Mouse (Mus musculus) thymus, adult 2 months (tissue): ENCODE measurements around the gene Apoa4. TPM values are rescaled to one million over a fixed set of nuclear protein-coding genes. Genes with fewer than 3 reads are reported as not detected.

Experiments
- DNase-seq: peaks from one replicate; pipeline ENCODE4 v3.0.0; 2021
- H3K27ac ChIP-seq: fragments of 200-500 bp; 2 replicates; pipeline ENCODE4 v1.5.1; 2012; ENCODE audit warnings: low read length, control low read depth; ENCODE audit not compliant: control insufficient read depth, insufficient read depth
- H3K27me3 ChIP-seq: fragments of 200-500 bp; 2 replicates; pipeline ENCODE4 v1.6.1; 2012; ENCODE audit warnings: mild to moderate bottlenecking, low read length, moderate library complexity, mixed read lengths; ENCODE audit not compliant: control insufficient read depth, insufficient read depth
- H3K36me3 ChIP-seq: fragments of 200-500 bp; 2 replicates; pipeline ENCODE4 v1.6.1; 2012; ENCODE audit warnings: mild to moderate bottlenecking, low read length, moderate library complexity; ENCODE audit not compliant: control insufficient read depth, insufficient read depth
- H3K4me1 ChIP-seq: fragments of 200-500 bp; replicated peaks from 2 replicates; pipeline ENCODE4 v1.6.1; 2012; ENCODE audit warnings: low read length; ENCODE audit not compliant: control insufficient read depth, insufficient read depth
- H3K4me3 ChIP-seq: fragments of 200-500 bp; 2 replicates; pipeline ENCODE4 v1.5.1; 2012; ENCODE audit warnings: mild to moderate bottlenecking, low read length, control low read depth, moderate library complexity; ENCODE audit not compliant: control insufficient read depth, insufficient read depth
- CTCF ChIP-seq: fragments of 200-500 bp; IDR thresholded peaks from 2 replicates; pipeline ENCODE4 v1.5.1; 2012; ENCODE audit warnings: mild to moderate bottlenecking, control low read depth, low read length, moderate library complexity, borderline replicate concordance; ENCODE audit not compliant: control insufficient read depth, poor library complexity, insufficient read depth; ENCODE audit errors: extremely low read depth
- POLR2A ChIP-seq: fragments of 200-500 bp; IDR thresholded peaks from 2 replicates; pipeline ENCODE4 v1.6.1; 2012; ENCODE audit warnings: mild to moderate bottlenecking, low read length, control low read depth, moderate library complexity; ENCODE audit not compliant: control insufficient read depth, poor library complexity, insufficient read depth; ENCODE audit errors: extremely low read depth
- WGBS: fragments of 180-500 bp; shearing (Covaris S2); methylation state at CpG from one replicate; pipeline ENCODE4 v1.1.7; 2018; 5-methylcytosine and 5-hydroxymethylcytosine counted together
- polyA plus RNA-seq: library from polyadenylated mRNA; depleted of rRNA; stranded (reverse); fragments of >200 nt; gene quantifications from 2 replicates; pipeline ENCODE4 v1.2.3, GENCODE M21; 2012

Apoa4 gene
- polyA plus RNA-seq, 1 experiment: 8.2 TPM

DNA sequence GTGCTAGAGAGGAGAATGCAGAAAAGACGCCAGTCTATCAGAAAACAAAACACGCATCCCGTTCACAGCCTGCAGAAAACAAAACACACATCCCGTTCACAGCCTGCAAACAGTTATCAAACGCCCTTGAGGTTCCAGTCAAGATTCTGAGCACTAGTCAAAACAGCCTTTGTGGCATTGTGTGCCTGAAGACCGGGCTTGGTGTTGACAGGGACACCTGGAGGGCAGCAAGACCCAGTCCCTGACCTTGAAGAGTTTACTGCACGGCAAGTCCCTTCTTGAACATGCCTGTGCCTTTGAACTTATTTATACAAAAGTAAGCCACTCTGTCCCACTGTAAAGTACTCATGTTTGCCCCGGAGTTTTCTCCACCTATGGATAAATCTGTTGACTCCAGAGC lies 3.1 kb downstream of the Apoa4 start:
- 82% methylated on average over 8 of the region's 8 CpGs for WGBS
- no peak for DNase-seq
- Histone ChIP-seq H3K4me1 (no peaks in the 10 kb centered on the region), H3K27me3 (no peaks in the 10 kb centered on the region), H3K36me3 (no peaks in the 10 kb centered on the region), H3K27ac (no peak overlapping the region), H3K4me3 (no peak overlapping the region)
- TF ChIP-seq CTCF (no peak), POLR2A (no peak)

DNA sequence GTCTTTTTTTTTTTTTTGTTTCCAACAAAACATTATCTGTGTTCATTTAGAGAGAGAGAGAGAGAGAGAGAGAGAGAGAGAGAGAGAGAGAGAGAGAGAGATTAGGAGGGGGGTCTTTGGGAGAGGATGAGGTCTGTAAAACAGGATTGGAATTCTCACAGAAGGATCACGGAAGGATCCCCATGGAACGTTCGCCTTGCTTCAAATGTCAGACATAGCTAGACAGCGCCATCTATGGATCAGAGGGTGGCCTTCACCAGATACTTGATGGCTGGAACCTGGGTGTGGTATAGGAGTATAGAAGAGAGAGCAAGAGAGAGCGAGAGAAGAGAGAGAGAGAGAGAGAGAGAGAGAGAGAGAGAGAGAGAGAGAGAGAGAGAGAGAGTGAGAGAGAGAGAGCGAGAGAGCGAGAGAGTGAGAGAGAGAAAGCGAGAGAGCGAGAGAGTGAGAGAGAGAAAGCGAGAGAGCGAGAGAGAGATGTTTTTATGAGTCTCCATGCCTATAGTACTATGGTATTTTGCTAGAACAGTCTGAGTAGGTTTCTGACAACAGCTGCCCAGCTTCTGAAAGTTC lies 6.3 kb downstream of the Apoa4 start:
- no peak overlapping the region for H3K4me3 ChIP-seq

DNA sequence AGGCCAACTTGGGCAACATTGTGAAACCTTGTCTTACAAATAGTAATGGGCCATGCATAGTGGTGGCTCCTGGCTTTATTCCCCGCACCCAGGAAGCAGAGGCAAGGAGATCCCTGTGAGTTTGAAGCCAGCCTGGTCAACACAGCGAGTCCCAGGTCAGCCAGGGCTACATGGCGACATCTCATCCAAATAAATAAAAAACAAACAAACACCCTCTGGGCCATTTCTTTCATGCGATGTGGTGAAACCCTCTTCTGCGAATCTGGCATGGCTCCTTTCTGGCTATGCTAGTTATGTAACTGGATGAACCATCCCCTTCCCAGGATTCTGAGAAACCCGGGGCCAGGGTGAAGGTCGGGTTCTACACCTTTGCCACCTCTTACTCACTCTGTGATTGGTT lies 15.7 kb downstream of the Apoa4 start:
- TF ChIP-seq CTCF (no peak), POLR2A (no peak)

More for the DNA sequence above, 6.3 kb downstream of the Apoa4 start:
- Histone ChIP-seq H3K36me3 (no peaks in the 10 kb centered on the region), H3K27me3 (no peaks in the 10 kb centered on the region), H3K4me1 (no peaks in the 10 kb centered on the region), H3K27ac (no peak overlapping the region)
- 34% methylated on average over 11 of the region's 11 CpGs for WGBS
- TF ChIP-seq POLR2A (no peak), CTCF (no peak)
- peak; percentile 46 for DNase-seq

DNA sequence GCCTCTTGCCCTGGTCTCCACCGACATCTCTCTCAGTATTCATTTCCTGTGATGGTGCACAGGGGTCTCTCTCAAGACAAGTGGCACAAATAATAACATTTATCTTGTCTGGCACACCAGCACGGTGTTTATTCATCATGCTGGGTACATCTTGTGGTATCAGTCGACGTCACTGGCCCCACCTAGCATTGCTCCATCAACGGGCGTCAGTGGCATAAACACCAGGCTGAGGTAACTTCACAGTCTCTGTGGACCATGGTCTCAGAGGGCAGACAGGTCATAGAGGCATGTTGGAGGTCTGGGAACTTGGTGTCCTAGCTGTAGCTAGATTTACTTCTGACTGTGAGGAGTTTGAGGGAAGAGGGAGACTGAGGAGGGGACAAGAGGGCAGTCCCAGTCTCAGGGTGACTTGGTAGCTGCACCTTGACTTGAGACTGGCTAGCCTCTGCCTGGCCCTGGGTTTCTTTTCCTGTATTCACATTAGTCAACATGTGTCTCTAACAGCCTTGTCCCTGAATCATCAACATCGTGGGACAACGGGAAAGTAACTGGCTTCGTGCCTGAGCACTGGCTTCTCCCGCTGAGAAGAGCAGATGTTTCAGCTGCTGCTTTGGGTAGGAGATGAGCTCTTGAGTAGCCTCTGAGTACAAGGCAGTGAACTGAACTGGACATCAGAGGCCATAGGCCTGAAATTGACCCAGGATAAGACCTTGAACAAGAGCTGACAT lies 16.3 kb downstream of the Apoa4 start:
- Histone ChIP-seq H3K4me3 (no peak overlapping the region), H3K27ac (no peak overlapping the region), H3K27me3 (no peaks in the 10 kb centered on the region), H3K36me3 (no peaks in the 10 kb centered on the region), H3K4me1 (no peaks in the 10 kb centered on the region)
- TF ChIP-seq CTCF: no peak
- no peak for TF ChIP-seq POLR2A
- WGBS: 94% methylated on average over 10 of the region's 10 CpGs
- no peak for DNase-seq

More for the DNA sequence above, 15.7 kb downstream of the Apoa4 start:
- Histone ChIP-seq H3K4me1 (no peaks in the 10 kb centered on the region), H3K4me3 (no peak overlapping the region), H3K27me3 (no peaks in the 10 kb centered on the region), H3K36me3 (no peaks in the 10 kb centered on the region), H3K27ac (no peak overlapping the region)
- DNase-seq: no peak
- 95% methylated on average over 7 of the region's 7 CpGs for WGBS

DNA sequence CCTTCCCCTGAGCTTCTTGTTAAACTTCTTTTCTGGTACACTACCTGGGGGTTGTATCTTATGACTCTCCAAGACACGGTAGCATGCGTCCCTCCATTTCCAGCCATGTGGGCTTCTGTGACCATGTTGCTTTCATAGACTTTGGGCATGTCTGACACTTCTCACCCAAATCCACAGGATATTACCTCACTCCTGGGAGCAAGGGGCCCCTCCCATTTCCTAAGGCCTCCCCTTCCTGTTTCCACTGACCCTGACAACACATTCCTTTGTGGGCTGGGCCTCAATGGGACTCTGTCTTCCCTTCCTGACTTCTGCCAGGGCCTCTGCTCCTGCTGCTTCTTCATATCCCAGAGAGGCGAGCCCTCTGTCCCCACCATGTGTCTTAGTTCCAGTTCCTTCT lies 17.1 kb downstream of the Apoa4 start:
- Histone ChIP-seq H3K4me1 (no peaks in the 10 kb centered on the region), H3K4me3 (no peak overlapping the region), H3K36me3 (no peaks in the 10 kb centered on the region), H3K27ac (no peak overlapping the region), H3K27me3 (no peaks in the 10 kb centered on the region)
- TF ChIP-seq CTCF (no peak), POLR2A (no peak)
- DNase-seq: no peak
- 92% methylated on average over 3 of the region's 3 CpGs for WGBS

DNA sequence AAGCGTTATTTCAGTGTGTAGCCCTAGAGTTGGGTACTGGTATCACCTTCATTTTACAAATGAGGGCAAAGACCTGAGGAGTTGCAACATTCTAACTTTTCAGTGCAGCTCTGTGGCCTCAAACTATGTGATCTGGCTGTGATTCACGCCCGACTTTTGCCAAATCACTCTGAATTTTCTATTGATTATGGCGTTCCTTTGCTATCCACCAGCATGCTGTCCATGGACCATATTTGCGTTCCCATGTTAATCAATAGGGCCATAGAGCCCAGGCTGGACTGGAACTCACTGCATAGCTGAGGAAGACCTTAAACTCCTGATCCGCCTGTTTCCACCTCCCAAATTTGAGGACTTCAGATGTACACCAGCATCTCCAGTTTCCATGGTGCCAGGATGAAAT lies 18.6 kb downstream of the Apoa4 start:
- WGBS: 94% methylated on average over 6 of the region's 6 CpGs
- no peak for DNase-seq
- H3K36me3 ChIP-seq: no peaks in the 10 kb centered on the region
- no peak overlapping the region for H3K27ac ChIP-seq
- H3K4me3 ChIP-seq: no peak overlapping the region
- H3K27me3 ChIP-seq: no peaks in the 10 kb centered on the region
- no peaks in the 10 kb centered on the region for H3K4me1 ChIP-seq
- TF ChIP-seq CTCF: no peak
- no peak for TF ChIP-seq POLR2A
